Mouse (Mus musculus): ENCODE measurements around the gene Nos2. TPM values are rescaled to one million over a fixed set of nuclear protein-coding genes. Genes with fewer than 3 reads are reported as not detected.

Nos2 gene
- polyA plus RNA-seq, 2 experiments: 2.1 to 2.2 TPM

DNA sequence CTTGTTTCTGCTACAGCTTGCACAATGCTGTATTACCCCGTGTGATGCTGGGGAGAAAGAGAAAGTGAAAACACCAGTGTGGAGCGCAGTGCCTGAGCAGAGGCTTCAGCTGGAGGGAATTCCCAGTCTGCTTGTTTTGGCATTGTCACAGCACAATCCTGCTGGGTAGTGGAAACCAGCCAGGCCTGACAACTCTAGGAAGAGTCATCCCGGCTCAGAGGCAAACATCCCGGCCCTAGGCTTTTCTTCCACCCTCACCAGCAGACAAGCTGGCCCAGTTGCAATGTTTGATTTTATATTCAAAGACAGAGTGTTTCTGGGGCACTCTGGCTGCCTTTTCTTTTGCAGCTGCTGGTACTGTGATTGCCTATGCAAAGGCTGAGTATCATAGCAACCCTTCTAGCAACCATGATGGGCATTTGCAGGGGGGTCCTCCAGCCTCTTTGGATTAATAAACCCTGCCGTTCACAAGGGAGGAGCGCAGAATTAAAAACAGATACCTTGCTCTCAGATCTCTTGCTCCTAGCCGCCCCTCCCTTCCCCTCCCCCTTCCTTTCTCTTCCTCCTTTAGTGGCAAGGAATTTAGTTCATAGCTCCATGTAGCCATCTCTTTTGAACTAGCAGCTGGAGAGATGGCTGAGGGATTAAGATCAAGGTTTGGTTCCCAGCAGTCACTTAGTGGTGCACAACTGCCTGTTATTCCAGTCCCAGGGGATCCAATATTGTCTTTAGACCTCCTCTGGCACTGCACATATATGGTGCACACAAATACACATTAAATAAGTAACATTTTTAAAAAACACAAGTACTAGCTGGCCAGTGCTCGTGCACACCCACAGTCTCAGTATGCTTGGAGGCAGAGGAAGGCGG, 33.2 kb upstream of the Nos2 start:
- H3K4me3 ChIP-seq (replicated peaks; ENCODE audit: low read length): no peak overlapping the region
- no peaks in the 10 kb centered on the region for H3K9me3 ChIP-seq (ENCODE audit: control insufficient read depth, low read length)
- H3K36me3 ChIP-seq (ENCODE audit: control insufficient read depth, insufficient read depth, low read length): no peaks in the 10 kb centered on the region
- TF ChIP-seq POLR2A (IDR thresholded peaks at IDR 0.05; ENCODE audit: borderline replicate concordance, extremely low read depth, insufficient read depth, insufficient read length): no peak
- WGBS: 21% methylated on average over 8 of the region's 9 CpGs
- no peak overlapping the region for H3K4me2 ChIP-seq (replicated peaks; ENCODE audit: low read depth, low read length, severe bottlenecking)
- H3K4me1 ChIP-seq (ENCODE audit: control insufficient read depth, insufficient read depth, low read length): peaks cover 9% of the 10 kb centered on the region
- H3K27me3 ChIP-seq (ENCODE audit: control insufficient read depth, insufficient read depth, low read length): no peaks in the 10 kb centered on the region
- peak overlapping the region; percentile 35 for H3K27ac ChIP-seq (replicated peaks; ENCODE audit: low read depth, low read length)
- ATAC-seq (ENCODE audit: low FRiP score, low read depth) (peak; percentile 67), DNase-seq (ENCODE audit: low spot score) (peak; percentile 77)
- peak overlapping the region; percentile 14; the same call in 1 of the 2 replicates for H3K9ac ChIP-seq (ENCODE audit: low read depth, low read length, severe bottlenecking)

DNA sequence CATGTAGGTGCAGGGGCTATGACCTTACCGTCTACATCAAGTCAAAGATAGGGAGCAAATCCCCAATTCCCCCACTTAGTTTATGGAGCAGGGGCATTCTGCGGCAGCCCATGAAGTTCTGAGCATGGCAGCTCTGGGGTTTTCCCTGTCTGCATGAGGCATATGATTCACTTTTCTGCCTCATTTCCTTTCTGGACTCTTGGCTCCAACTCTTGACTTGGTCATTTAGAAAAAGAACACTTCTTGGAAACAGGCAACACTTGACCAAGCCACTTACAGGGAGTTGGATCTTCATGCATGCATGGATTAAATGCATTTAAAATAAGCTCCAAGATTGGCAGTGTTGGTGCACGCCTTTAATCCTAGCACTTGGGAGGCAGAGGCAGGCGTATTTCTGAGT, 31.4 kb upstream of the Nos2 start:
- no peaks in the 10 kb centered on the region for H3K9me3 ChIP-seq (ENCODE audit: control insufficient read depth, low read length)
- no peak for TF ChIP-seq POLR2A (IDR thresholded peaks at IDR 0.05; ENCODE audit: borderline replicate concordance, extremely low read depth, insufficient read depth, insufficient read length)
- 92% methylated on average over 4 of the region's 4 CpGs for WGBS
- no peaks in the 10 kb centered on the region for H3K27me3 ChIP-seq (ENCODE audit: control insufficient read depth, insufficient read depth, low read length)
- no peaks in the 10 kb centered on the region for H3K36me3 ChIP-seq (ENCODE audit: control insufficient read depth, insufficient read depth, low read length)
- no peak overlapping the region for H3K4me3 ChIP-seq (replicated peaks; ENCODE audit: low read length)
- no peak overlapping the region for H3K4me2 ChIP-seq (replicated peaks; ENCODE audit: low read depth, low read length, severe bottlenecking)
- ATAC-seq (ENCODE audit: low FRiP score, low read depth) (no peak), DNase-seq (ENCODE audit: low spot score) (no peak)
- peaks cover 9% of the 10 kb centered on the region for H3K4me1 ChIP-seq (ENCODE audit: control insufficient read depth, insufficient read depth, low read length)
- H3K27ac ChIP-seq (replicated peaks; ENCODE audit: low read depth, low read length): no peak overlapping the region
- H3K9ac ChIP-seq (ENCODE audit: low read depth, low read length, severe bottlenecking): no peak overlapping the region

DNA sequence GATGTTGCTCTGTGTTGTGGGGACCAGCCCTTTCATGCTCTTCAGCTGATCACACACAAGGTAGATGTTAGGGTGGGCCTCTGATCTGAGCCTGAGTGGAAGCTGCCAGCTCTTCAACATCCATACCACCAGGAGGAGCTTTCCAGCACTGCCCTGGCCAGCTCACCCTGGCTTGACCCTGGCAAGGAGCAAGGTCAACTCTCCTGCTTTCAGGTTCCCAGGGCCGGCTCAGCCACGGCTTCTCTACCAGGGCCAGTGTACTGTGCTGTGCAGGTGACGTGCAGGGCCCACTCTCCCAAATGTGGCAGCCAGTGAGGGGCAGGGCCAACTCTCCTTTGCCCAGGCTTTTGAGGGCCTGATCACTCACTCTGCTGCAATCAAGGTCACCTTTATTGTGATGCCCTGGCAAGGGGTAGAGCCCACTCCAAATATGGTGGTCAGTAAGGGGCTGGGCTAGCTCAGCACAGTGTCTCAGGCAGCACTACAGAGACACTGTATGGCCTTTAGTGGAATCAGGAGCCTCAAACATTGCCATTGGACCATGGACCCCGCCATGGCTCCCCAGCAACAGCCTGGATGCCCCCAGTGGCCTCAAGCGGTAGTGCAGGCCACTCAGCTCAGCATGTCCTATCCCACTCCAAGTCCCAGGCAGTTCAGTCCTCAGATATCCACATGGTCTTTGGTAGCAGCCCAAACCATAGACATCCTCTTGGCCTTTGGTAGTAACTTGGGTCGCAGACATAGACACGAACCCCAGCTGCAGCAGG, 24.0 kb upstream of the Nos2 start:
- H3K9ac ChIP-seq (ENCODE audit: low read depth, low read length, severe bottlenecking): no peak overlapping the region
- no peak overlapping the region for H3K27ac ChIP-seq (replicated peaks; ENCODE audit: low read depth, low read length)
- H3K4me3 ChIP-seq (replicated peaks; ENCODE audit: low read length): no peak overlapping the region
- no peaks in the 10 kb centered on the region for H3K9me3 ChIP-seq (ENCODE audit: control insufficient read depth, low read length)
- H3K4me2 ChIP-seq (replicated peaks; ENCODE audit: low read depth, low read length, severe bottlenecking): no peak overlapping the region
- TF ChIP-seq POLR2A (IDR thresholded peaks at IDR 0.05; ENCODE audit: borderline replicate concordance, extremely low read depth, insufficient read depth, insufficient read length): no peak
- ATAC-seq (ENCODE audit: low FRiP score, low read depth): no peak
- no peak for DNase-seq (ENCODE audit: low spot score)
- WGBS: 73% methylated on average over 7 of the region's 7 CpGs
- no peaks in the 10 kb centered on the region for H3K4me1 ChIP-seq (ENCODE audit: control insufficient read depth, insufficient read depth, low read length)
- H3K27me3 ChIP-seq (ENCODE audit: control insufficient read depth, insufficient read depth, low read length): no peaks in the 10 kb centered on the region
- H3K36me3 ChIP-seq (ENCODE audit: control insufficient read depth, insufficient read depth, low read length): no peaks in the 10 kb centered on the region

DNA sequence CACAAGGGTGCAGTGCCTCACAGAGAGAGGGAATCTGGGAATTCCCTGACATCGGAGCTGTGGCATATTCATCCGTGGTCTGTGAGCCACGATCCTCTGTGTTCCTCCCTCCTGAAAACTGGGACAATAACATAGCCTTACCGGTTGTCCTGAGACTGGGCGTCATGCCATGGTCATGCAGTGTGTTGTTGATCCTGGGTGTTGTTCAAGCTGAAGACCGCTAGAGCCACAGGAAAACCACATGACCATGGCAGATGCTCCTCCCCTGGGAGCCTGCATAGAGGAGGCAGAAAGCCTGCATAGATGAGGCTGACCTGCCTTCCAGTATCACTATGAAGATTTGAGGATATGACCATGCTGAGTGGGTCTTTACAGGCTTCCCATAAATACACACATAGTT, 5.1 kb upstream of the Nos2 start:
- no peak for TF ChIP-seq POLR2A (IDR thresholded peaks at IDR 0.05; ENCODE audit: borderline replicate concordance, extremely low read depth, insufficient read depth, insufficient read length)
- Histone ChIP-seq H3K27ac (replicated peaks; ENCODE audit: low read depth, low read length) (no peak overlapping the region), H3K9ac (ENCODE audit: low read depth, low read length, severe bottlenecking) (no peak overlapping the region), H3K4me3 (replicated peaks; ENCODE audit: low read length) (no peak overlapping the region), H3K4me2 (replicated peaks; ENCODE audit: low read depth, low read length, severe bottlenecking) (no peak overlapping the region), H3K4me1 (ENCODE audit: control insufficient read depth, insufficient read depth, low read length) (no peaks in the 10 kb centered on the region), H3K36me3 (ENCODE audit: control insufficient read depth, insufficient read depth, low read length) (no peaks in the 10 kb centered on the region), H3K9me3 (ENCODE audit: control insufficient read depth, low read length) (no peaks in the 10 kb centered on the region), H3K27me3 (ENCODE audit: control insufficient read depth, insufficient read depth, low read length) (no peaks in the 10 kb centered on the region)
- no peak for ATAC-seq (ENCODE audit: low FRiP score, low read depth)
- 83% methylated on average over 6 of the region's 6 CpGs for whole genome bisulfite sequencing
- no peak for DNase-seq (ENCODE audit: low spot score)

DNA sequence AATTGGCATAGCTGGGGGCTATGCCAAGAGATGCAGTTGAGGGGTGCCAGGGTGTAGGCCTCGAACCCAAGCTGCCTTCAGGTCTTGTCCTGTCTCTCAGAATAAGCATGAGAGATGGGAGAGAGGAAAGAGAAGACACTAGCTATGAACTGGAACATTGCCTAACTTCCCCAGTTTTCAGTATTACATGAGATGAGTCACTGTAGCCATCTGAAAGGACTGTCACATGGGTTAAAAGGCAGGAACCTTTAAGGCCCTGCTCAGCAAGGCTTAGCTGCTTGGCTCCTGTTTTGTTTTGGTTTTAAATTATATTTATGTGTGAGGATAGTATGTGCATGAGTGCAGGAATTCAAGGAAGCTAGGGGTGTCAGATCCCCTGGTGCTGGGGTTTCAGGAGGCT, 4.2 kb upstream of the Nos2 start:
- no peak for DNase-seq (ENCODE audit: low spot score)
- no peak overlapping the region for H3K4me2 ChIP-seq (replicated peaks; ENCODE audit: low read depth, low read length, severe bottlenecking)

More for the DNA sequence above, 4.2 kb upstream of the Nos2 start:
- H3K36me3 ChIP-seq (ENCODE audit: control insufficient read depth, insufficient read depth, low read length): no peaks in the 10 kb centered on the region
- H3K9ac ChIP-seq (ENCODE audit: low read depth, low read length, severe bottlenecking): no peak overlapping the region
- ATAC-seq (ENCODE audit: low FRiP score, low read depth): no peak
- TF ChIP-seq POLR2A (IDR thresholded peaks at IDR 0.05; ENCODE audit: borderline replicate concordance, extremely low read depth, insufficient read depth, insufficient read length): no peak
- no peaks in the 10 kb centered on the region for H3K9me3 ChIP-seq (ENCODE audit: control insufficient read depth, low read length)
- no peaks in the 10 kb centered on the region for H3K4me1 ChIP-seq (ENCODE audit: control insufficient read depth, insufficient read depth, low read length)
- no peaks in the 10 kb centered on the region for H3K27me3 ChIP-seq (ENCODE audit: control insufficient read depth, insufficient read depth, low read length)
- H3K27ac ChIP-seq (replicated peaks; ENCODE audit: low read depth, low read length): no peak overlapping the region
- no peak overlapping the region for H3K4me3 ChIP-seq (replicated peaks; ENCODE audit: low read length)
- WGBS: 64% methylated on average over 1 of the region's 1 CpGs
